Mouse (Mus musculus): ENCODE measurements around the gene Chd1l.

Gene Chd1l

GRCm38 (mm10) chr3:97620657-97621056 is 10.7 kb upstream of the Chd1l start:
- intact Hi-C loops (cut with DNase I), result no loop called here

- intact Hi-C loops (cut with DNase I), result no loop called here
These were observed 7.9 kb upstream of the Chd1l start for GRCm38 (mm10) chr3:97617899-97618298.

DNA sequence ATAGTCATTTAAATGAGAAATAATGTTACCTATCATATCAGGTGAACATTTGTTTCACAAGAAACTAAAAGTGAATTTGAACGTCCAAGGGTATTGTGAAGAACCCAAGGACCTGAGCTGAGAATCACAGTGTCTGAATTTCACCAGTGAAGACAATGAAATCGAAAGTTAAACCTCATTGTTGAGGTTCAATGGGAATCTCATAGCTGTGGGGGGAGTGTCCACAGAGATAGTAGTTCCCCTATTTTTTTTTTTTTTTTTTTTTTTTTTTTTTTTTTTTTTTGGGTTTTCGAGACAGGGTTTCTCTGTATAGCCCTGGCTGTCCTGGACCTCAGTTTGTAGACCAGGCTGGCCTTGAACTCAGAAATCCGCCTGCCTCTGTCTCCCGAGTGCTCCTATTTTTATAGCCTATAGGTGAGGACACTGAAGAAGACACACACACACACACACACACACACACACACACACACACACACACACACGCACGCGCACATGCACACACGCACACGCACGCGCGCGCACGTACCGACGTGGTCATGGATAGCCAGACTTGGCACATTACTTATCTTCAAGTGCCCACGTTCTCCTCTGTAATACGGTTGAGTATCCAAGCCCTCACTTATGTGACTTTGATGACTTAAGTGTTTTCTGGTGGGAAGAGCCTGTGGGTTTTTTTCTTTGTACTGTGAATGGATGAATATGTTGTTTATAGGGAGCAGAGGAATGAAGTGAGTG is 7.3 kb upstream of the Chd1l start:
- intact Hi-C loops (cut with DNase I), result no loop called here

DNA sequence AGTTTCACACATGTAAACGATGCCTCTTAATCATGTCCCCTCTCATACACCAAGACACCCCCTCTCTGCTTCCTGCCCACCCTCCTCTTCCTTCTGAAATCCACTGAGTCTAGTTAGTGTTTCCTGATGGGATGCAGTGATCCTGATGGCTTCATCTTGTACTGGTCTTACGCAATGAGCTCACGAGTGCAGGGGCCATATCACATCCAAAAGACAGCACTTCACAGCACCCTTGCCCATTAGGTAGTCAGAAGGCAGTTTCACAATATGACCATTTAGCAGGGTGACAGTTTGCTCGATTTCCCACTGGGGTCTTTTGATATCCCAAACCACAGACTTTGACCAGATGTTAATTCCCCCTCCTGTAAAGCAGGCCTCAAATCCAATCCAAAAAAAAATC is 5.9 kb upstream of the Chd1l start:
- intact Hi-C loops (cut with DNase I), result no loop called here

- intact Hi-C loops (cut with DNase I), result no loop called here
These were observed 5.2 kb upstream of the Chd1l start for GRCm38 (mm10) chr3:97615154-97615553.

GRCm38 (mm10) chr3:97611021-97611420 is 1.0 kb upstream of the Chd1l start:
- intact Hi-C loops (cut with DNase I), result loop anchor here (5.0 kb wide), 1 partner anchor 46 kb away; the partner anchor contains the start of gene Prkab2

DNA sequence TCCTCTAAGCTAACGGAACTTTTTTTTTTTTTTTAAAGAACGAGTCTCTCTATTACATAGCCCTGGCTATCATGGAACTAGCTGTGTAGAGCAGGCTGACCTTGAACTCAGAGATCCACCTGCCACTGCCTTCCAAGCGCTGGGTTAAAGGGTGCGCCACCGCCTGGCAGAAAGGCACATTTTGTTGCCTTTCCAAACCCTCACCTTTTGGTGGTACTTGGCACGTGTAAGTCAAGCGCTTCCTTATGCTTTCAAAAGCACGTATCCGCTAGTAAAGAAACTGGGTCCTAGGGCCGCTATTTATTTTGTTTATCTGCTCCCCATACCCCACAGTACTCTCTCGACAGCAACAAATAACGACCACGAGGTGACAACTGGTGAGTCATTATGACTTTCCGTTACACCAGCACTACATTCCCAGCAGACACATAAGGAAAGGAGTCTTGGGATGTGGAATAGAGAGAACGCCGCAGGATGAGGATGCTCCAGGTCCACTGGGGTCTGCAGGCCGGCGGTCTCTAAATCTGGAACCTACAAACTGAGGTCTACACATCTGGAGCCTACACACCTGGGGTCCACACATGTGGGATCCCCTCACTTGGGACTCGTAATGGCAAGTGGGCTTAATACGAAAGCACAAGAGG is 680 bp downstream of the Chd1l start:
- intact Hi-C loops (cut with DNase I), result no loop called here

DNA sequence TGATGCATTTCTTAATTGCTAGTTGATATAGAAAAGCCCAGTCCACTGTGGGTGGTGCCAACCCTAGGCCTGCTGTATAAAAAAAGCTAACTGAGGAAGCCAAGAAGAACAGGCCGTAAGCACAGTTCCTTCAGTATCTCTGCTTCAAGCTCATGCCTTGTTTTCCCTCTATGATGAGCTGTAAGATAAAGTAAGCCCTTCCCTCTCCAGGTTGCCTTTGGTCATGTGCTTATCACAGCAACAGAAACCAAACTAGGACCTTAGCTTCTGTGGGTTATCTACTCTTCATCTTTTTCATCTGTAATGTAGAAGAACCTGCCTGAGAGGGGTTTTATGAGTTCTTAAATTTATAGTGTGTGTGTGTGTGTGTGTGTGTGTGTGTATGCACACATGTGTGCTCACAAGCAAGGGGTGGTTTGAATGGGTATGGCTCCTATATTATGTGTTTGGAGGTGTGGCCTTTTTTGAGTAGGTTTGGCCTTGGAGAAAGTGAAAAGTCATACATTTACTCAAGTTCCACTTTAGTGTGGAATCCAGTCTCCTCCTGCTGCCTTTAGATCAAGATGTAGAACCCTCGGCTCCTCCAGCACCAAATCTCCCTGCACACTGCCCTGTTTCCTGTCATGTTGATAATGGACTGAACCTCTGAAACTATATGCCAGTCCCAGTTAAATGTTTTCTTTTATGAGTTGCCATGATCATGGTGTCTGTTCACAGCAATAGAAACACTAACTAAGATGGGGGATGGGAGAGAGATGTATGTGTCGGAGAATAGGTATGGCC is 9.8 kb downstream of the Chd1l start:
- intact Hi-C loops (cut with DNase I), result no loop called here

DNA sequence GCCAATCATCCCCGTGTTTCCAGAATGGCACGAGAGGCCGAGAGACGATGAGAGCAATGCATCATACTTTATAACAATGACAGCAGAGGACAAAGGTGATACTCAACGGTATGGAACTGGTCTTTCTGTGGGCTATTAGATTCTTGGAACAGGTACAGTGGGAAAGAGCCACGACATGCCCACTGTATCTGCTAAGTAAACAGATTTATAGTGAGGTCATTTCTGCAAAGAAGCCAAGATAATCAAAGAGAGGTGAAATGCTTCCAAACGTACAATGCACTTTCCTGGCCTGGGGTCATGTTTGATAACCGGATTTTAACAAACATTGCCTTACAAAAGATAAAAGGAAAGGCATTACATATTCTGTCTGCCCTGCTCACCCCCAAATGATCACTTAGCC is 13.2 kb downstream of the Chd1l start:
- intact Hi-C loops (cut with DNase I), result no loop called here

DNA sequence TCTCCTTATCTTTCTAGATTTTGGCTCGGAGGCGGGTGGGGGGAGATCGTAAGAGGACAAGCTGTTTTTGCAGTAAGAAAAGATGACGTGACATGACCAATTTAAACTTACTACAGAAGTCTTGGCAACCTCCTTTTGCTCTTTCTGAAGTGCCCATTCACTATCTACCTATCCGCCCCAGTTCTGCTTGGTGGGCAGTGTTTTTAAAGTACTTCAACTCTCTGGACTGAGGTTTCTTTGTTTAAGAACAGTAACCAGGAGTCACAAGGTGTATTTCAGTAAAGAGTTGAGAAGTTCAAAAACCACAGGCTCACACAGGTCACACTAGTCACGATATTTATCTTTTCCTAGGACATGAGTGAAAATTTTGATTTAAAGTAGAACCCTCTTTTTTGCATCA is 14.9 kb downstream of the Chd1l start:
- intact Hi-C loops (cut with DNase I), result no loop called here

DNA sequence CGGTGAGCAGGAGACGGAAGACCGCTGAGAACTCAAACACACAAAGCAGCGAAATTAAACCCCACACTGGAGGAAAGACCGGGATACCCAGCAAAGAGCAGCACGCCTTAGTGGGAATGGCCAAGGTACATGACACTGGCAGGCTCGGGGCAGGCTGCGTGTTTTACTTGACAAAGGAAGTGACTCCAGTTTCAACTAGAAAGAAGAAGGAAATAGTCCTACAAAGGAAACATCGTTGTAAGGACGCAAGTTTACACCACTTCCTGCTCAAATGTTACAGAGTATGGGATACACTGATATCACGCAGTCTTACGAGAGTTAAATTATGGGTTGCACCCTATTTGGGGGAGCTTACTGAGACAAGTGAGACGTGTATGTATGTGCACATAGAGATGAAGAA is 15.9 kb downstream of the Chd1l start:
- intact Hi-C loops (cut with DNase I), result no loop called here

- intact Hi-C loops (cut with DNase I), result no loop called here
These were observed 16.9 kb downstream of the Chd1l start for GRCm38 (mm10) chr3:97593089-97593488.

DNA sequence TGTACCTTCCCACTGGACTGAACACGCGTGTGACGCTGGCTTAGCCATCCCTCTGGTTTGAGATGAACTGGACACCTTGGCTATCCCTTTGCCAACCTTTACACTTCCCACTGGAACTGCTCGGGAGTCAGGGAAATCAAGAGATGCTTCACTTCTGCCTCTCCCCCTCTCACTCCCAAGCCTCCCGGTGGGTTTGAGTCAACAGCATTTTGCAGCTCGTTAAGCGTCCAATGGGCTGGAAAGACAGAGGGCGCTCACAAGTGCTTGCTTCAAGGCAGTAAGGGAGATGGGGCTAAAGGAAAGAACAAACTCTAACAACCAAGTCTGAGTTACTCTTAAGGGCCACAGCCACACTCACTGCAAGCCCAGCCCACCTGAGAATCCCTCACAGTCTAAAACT is 19.3 kb downstream of the Chd1l start:
- intact Hi-C loops (cut with DNase I), result no loop called here

DNA sequence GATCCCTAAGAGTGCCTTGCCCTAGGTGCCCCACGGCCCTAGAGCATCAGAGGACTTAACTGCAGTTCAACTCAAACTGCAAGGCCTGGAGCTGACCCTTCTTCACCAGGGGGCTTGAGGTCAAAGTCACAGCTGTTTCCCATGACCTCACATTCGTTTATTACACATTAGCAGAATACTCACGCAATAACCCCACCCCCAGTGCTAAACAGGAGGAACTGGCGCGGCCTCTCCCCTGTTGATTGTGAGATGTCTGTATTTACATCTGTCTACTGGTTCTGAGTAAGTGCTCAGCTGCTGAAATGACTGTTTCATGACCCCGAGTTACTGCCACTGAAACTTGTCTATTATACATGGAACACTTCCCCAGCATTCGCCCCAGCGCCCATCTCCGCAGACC is 22.3 kb downstream of the Chd1l start:
- intact Hi-C loops (cut with DNase I), result loop anchor here (5.0 to 10.0 kb wide), 2 partner anchors 195 to 653 kb away; no protein-coding TSS in a partner anchor

- intact Hi-C loops (cut with DNase I), result loop anchor here (5.0 to 10.0 kb wide), 2 partner anchors 193 to 651 kb away; no protein-coding TSS in a partner anchor
These were observed 24.4 kb downstream of the Chd1l start for GRCm38 (mm10) chr3:97585383-97586160.

DNA sequence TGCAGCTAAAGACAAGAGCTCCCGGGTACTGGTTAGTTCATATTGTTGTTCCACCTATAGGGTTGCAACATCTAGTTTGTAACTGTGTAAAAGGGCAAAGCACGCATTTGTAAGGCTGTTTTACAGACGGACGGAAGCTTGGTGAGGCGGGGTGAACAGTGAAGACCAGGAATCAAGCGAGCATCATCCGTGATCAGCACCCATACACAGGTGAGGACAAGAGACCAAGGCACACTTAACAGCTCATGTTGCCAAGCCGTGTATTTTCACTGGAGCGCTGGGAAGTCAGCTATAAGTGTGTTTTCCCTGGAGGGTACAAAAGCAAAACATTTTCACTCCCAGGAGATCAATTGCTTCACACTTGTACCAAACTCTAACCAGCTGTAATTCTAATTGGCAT is 36.2 kb downstream of the Chd1l start:
- intact Hi-C loops (cut with DNase I), result no loop called here

DNA sequence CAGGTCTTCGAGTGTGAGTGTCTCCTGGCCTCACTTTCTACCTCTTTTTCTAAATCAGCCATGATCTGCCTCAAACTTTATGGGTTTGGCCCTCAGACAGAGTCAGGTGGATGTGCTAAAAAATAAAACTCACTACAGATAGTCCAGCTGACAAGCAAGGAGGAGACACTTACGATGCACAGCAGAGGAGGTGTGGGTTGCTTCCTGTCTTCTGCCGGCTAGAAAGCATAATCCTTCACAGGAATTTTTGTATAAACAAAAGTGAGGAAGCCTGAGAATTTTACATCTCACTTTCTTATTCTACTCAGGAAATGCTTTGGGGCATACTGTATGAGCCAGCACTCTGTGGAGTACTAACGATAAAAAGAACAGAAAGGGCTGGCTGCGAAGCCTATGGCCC is 45.4 kb downstream of the Chd1l start:
- intact Hi-C loops (cut with DNase I), result no loop called here

GRCm38 (mm10) chr3:97558554-97558953 is 51.4 kb downstream of the Chd1l start:
- intact Hi-C loops (cut with DNase I), result no loop called here

DNA sequence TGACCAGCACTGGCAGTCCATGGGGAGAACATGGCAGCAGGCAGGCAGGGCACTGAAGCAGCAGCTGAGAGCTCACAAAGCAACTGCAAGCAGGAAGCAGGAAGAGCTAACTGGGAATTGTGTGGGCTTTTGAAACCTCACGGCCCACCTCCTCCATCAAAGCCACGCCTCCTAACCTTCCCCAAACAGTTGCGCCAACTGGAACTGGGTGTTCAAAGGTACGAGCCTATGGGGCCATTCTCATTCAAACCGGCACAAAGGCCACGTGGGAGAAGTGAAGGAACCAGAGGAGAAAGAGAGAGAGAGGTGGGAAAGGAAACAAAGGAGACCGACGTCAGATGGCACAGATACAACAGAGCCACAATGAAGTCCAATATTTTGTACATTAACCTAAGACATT is 63.8 kb downstream of the Chd1l start:
- intact Hi-C loops (cut with DNase I), result no loop called here

GRCm38 (mm10) chr3:97540171-97540570 is 69.8 kb downstream of the Chd1l start:
- intact Hi-C loops (cut with DNase I), result no loop called here

DNA sequence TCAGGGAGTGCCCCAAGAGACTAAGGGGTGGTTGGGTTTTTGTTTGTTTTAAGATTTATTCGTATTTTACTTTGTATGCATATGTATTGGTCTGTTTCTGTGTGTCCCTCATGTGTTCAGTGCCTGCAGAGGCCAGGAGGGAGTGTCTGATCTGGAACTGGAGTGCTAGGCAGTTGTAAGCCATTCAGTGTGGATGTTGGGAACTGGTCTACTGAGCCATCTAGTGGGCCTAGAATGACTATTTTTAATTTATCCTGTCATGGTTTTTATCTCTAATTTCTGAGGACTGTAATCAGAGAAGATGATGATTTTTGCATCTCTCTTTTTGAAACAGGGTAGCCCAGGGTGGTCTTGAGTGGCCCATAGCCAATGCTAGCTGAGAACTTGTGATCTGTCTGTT is 71.4 kb downstream of the Chd1l start:
- intact Hi-C loops (cut with DNase I), result no loop called here
